Mouse (Mus musculus) gastrocnemius, postnatal 14 days (tissue): ENCODE results near the gene Gm20388. TPM values are rescaled to one million over a fixed set of nuclear protein-coding genes. Genes with fewer than 3 reads are reported as not detected.
"Not testable (repeated sequence)": the region's sequence is repeated elsewhere in the genome, so short reads cannot be mapped to it uniquely, and the experiment has no call there.

Experiments used
- DNase-seq: peaks from one replicate; pipeline ENCODE4 v3.0.0; 2021; ENCODE audit warnings: mixed read lengths
- intact Hi-C: fragments of 180-260 bp; cut with DNase I; formaldehyde crosslinking; loops from one replicate; pipeline ENCODE4 v1.15.1; 2025; ENCODE audit warnings: low total_unique reads
- total RNA-seq, 2 experiments: library from RNA; stranded (reverse); gene quantifications; 2 replicates each; pipeline ENCODE4 v1.2.3; 2021

Gene Gm20388
- total RNA-seq, 2 experiments from 2014 or later, result 5.6 to 6.0 TPM

DNA sequence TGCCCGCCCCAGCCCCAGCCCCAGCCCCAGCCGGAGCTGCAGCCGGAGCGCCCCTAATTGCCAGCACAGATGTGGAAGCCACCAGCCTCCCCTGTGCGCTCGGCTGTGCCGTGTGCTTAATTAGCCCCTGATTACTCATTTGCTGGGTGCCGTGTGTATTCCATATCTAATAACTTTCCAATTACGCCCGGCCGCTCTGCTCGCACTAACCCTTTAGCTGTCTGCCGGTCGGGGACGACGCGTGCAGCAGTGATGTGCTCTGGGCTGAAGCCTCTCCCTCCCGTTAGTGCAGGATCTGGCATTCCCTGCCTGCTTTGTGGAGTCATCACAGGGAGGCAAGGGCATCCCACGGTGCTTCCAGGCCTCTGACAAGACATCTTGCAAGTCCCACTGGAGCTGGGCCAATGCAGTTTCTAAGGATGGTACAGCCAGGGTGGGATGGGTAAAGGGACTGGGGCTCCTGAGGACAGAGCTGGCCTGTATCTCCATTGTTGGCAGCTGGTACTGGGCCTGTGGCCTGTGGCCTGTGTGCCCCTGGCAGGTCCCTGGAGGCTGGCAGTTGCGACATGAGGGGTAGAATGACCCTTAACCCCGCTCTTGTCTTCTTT lies 437.2 kb downstream of the Gm20388 start:
- intact Hi-C loops, result no loop called here
- DNase-seq, result no peak

DNA sequence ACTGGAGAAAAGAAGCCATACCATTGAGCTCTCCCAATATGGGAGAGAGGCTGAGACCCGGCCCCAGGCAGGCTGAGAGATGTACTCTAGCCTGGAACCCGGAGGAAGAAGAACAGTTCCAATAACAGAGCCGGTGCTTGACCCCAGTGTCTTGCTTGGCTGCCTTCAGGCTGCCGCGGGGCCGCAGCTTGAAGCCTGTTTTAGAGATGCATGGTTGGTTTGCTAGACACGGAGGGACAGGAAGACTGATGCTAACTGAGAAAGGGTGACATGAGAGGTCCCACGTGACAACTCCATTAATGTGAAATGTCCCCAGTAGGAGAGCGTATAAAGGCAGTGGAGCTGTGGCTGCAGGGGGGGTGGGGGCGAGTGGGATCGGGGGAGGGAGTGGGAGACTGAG lies 438.3 kb downstream of the Gm20388 start:
- DNase-seq, result no peak
- intact Hi-C loops, result no loop called here

DNA sequence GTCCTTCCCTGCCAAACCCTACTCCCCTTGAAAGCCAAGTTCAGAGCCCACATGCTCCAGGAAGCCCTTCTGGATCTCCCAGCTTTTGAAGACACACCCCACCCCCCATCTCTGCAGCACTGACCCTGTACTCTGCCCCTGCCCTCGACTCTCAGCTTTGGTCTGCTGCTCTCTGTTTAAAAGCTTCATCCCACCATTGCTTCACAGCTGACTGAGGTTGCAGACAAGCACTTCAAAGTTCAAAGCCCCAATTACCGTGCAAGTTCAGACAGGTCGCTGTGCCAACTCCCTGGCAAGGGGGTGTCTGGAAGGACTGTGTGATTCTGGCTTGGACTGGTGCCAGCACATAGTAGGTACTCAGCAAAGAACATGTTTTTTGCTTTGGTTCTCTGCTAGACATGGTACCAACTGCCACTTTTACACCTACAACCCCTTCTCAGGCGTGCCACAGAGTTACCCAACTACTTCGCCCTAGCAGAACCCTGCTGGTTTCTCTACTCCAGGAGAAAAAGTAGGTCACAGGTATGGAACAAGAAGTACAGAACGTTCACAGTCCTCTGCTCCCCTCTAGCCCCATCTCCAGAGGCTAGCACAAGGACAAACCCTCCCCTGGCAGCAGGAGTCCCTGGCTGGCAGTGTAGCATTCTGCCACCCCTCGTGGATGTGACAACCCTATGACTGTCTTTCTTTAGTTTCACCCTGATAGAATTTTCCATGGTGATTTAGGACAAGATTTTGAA lies 440.9 kb downstream of the Gm20388 start:
- DNase-seq, result no peak
- intact Hi-C loops, result no loop called here

DNA sequence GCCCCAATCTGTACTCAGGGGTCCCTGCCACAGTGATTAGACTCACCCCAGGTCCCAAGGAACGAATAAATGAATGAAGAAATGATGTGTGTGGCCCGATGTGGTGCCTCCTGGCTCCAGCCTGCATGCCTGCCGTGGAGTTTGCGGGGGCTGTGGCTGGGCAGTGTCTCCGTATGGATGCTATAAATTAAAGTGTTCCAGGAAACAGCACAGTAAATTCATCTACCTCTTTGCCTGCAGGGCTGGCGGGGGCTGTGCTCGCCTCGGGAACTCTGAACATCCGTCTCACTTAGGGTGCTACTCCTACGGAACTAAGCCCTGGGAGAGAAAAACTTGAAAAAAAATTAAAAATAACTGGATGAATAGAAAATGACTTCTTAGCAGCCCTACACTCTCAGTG lies 441.5 kb downstream of the Gm20388 start:
- no peak for DNase-seq
- intact Hi-C loops, result no loop called here

DNA sequence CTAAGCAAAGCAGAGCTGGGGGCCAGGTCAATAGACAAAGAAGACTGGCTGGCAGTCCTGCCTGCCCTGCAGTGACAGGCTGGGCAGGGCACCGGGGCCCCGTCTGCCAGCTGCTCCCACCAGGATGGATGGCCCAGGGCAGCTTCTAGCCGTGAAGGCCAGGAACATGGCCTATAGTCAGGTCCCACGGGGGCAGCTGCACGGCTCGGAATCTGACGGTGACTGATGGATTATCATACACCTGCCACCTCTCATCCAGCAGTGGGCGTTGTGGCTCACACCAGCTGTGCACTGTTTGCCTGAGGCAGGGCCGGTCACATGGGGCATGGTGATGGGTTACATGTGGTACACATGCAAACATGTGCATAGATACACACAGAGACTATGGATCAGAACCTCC lies 445.4 kb downstream of the Gm20388 start:
- intact Hi-C loops, result no loop called here

DNA sequence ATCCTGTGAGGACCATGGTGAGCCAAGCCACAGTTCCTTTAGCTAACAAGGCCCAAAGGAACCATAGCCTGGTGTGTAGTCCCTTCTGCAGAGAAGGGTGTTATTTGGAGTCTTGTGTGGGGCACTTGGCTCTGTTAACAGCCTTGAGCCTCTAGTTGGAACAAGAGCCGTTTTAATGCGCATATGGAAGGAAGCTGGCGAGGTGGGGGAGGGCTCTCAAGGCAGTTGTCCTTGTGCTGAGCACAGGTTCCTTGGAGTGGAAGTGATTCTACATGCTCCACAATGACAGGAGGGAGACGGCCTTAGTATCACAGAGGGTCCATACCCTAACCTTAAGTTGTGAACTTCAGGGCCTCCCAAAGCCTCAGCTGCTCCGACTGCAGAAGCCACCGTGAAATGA lies 446.9 kb downstream of the Gm20388 start:
- no peak for DNase-seq
- intact Hi-C loops, result no loop called here

More for the DNA sequence above, 445.4 kb downstream of the Gm20388 start:
- no peak for DNase-seq

DNA sequence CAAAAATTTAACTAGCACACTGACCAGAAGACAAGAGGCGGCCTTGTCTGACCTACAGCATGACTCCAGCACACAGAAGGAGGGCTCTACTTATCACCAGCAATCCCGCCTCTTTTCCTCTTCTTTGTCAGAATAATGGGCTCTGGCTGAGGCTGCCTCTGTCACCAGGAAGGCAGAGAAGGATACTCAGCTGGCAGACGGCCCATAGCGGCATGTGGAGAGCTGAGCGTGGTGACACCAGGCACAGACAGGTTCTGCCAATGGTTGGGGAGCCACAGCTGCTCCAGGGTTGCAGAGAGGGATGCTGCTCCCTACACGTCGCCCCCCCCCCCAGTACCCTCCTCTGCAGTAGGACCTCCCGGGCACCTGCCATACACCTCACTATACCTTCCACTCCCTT lies 450.7 kb downstream of the Gm20388 start:
- intact Hi-C loops, result no loop called here

DNA sequence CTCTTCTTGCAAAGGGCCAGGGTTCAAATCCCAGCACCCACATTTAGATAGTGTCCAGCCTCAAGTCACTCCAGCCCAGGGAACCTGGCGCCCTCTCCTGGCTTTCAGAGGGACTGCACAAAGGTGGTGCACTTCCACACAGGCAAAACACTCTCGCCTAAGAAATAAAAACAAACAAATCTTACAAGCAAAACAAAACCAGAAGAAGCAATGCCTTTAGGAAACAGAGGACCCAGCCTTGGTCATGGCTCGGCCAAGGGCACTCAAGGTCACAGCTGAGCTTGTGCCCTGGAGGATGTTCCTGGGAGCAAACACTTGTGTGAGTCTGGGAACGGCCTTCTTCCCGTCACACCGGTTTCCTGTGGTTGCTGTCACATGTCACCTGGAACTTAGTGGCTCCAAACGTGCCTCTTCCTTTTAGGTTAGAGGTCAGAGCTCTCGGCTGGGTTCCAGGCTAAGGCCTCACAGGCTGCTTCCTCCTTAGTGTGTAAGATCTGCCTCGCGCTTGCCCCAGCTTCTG lies 453.0 kb downstream of the Gm20388 start:
- intact Hi-C loops, result no loop called here
- DNase-seq, result no peak

More for the DNA sequence above, 450.7 kb downstream of the Gm20388 start:
- DNase-seq, result peak; percentile 54

DNA sequence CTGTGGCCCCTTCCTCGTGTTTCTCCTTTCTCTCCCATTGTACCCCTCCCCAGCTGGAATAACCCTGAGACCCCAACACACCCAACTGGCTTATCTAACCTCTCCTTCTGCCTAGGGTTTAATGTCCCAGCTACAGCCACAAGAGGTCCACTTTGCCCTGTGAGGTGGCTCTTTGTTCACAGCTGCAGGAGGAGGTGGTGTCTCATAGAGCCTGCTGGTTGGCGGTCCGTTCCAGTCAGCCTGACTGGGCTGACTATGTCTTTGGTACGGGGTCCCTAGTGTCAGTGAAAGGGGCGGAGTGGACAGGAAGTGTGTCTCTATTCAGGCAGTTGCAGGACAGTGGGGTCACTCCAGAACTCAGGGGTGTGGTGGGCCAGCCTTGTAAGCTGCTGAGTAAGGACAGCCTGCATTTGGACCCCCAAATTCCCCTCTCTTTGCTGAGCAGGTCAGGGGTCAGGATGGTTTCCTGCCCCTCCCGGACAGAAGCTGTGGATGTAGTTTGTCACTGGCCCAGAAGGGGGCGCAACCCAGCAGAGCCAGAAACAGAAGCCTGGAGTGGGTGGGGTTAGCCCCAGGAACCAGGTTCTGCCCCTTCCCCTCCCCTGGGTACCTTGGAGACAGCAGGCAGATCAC lies 453.6 kb downstream of the Gm20388 start:
- peak; percentile 53 for DNase-seq
- intact Hi-C loops, result no loop called here

DNA sequence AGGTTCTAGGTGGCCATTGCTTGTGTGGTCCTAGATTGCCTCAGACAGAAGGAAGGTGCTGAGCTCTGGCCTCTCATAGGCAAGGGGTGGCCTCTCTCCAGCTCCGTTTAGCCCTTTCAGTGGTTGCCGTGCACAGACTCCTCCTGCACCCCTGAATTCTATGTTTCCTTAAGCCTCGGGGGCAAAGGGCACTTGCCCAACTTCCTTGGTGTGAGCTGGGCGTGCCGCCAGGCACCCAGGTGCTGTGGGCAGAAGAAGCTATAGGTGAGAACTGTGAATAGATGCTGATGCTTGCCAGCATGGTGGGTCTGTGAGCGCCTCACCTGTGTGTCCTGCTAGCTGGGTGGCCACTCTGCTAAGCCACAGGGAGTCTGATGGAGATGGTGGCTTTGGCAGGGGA lies 456.2 kb downstream of the Gm20388 start:
- no peak for DNase-seq
- intact Hi-C loops, result loop anchor here (5.0 kb wide), 1 partner anchor 40 kb away; no protein-coding TSS in a partner anchor

DNA sequence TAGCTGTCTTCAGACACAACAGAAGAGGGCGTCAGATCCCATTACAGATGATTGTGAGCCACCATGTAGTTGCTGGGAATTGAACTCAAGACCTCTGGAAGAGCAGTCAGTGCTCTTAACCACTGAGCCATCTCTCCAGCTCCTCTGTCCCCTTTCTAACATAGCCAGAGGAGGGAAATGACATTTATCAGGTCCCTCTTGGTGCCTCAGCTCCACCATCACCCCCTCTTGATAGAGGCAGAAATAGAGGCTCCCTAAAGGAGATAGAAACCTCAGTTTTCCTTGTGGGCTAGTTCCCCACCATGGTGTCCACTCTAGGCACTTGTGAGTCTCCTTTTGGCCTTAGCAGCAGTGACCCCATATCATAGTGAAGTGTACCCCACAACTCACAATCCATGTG lies 457.6 kb downstream of the Gm20388 start:
- intact Hi-C loops, result loop anchor here (5.0 kb wide), 1 partner anchor 41 kb away; no protein-coding TSS in a partner anchor
- not testable (repeated sequence) for DNase-seq

DNA sequence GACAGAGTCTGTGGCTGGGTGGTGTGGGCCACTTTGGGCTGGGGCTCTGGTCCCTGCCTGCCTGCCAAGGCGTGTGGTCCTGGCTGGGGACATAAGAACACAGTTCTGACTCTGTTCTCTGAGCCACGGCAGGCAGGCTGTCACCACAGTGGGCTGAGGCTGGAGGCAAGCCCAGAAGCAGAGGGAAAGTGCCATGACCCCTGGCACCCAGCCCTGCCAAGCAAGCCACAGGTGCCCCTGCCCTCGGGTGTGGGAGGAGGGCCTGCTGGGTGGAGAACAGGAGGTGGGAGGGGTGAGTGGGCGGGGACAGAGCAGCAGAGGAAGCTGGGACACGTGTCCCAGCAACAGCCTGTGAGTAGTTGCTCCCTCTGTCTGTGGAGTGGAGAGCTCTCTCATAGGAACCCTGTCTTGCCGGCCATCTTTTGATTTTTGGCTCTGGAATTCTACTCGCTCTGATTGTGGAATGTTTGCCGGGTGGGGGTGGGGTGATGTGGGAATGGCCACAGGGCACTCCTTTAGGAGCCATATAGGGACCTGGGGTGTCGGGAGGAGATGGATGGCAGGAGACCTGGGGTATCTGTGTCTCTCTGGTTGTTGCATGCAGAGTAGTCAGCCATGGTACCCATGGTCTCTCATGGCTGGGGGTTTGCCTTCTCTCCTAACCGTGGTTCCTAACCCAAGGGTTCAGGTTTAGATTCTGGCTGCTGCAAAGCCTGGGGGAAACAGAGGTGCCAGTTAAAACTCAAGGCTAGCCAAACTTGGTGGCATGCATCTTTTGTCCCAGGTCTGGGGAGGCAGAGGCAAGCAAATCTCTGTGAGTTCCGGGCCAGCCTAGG lies 458.4 kb downstream of the Gm20388 start:
- peak; percentile 90 for DNase-seq
- intact Hi-C loops, result loop anchor here (5.0 kb wide), 1 partner anchor 42 kb away; no protein-coding TSS in a partner anchor

DNA sequence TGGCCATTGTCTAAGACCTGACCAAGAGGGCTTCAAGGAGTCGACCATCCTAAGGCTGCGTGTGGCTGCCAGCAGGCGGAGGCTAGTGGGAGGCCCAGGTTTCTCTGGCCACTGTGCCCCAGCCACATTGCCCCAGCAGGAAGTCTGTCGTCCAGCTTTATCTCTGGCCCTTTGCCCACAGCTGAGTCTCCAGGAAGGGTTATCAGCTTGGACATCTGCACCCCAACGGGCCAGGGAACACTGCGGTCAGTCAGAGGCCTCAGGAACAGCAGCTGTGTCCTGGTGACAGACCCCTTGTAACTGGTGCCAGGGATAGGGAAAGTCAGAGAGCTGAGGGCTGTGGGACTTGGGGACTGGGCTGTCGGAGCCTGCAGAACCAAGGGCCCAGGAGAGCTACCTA lies 459.3 kb downstream of the Gm20388 start:
- intact Hi-C loops, result loop anchor here (5.0 kb wide), 1 partner anchor 43 kb away; no protein-coding TSS in a partner anchor
- DNase-seq, result peak; percentile 56

DNA sequence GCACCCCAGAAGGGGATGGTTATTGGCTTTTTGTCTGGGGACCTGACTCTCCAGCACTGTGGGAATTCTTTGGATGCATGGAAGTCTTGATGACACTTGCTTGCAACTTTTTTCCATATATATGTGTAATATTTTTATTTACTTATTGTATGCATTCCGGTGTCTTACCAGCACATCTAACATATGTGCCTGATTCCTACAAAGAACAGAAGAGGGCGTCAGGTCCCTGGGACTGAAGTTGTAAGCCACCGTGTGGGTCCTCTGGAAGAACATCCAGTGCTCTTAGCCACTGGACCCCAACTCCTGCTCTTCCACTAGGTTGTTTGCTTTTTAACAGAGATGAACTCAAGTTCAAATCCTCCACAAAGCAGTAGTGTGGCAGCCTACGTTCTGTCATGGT lies 459.8 kb downstream of the Gm20388 start:
- intact Hi-C loops, result no loop called here
- DNase-seq, result no peak

DNA sequence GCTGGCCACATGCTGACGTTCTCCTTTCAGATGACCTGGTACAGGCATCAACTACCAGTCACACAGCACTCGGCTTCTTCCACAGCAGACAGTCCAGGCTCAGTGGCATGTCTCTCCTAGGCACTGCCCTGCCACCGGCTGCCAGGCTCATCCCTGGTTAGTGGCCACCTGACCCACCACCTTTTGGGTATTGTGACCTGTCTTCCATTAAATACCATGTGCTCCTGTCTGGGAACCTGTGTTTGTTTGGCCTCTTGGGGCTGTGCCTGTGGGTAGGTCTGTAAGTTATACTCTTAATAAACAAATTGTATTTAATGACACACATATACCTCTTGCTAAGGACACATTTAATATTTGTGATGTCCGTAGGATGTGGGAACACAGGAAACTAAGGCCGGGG lies 460.5 kb downstream of the Gm20388 start:
- intact Hi-C loops, result no loop called here
- DNase-seq, result no peak

DNA sequence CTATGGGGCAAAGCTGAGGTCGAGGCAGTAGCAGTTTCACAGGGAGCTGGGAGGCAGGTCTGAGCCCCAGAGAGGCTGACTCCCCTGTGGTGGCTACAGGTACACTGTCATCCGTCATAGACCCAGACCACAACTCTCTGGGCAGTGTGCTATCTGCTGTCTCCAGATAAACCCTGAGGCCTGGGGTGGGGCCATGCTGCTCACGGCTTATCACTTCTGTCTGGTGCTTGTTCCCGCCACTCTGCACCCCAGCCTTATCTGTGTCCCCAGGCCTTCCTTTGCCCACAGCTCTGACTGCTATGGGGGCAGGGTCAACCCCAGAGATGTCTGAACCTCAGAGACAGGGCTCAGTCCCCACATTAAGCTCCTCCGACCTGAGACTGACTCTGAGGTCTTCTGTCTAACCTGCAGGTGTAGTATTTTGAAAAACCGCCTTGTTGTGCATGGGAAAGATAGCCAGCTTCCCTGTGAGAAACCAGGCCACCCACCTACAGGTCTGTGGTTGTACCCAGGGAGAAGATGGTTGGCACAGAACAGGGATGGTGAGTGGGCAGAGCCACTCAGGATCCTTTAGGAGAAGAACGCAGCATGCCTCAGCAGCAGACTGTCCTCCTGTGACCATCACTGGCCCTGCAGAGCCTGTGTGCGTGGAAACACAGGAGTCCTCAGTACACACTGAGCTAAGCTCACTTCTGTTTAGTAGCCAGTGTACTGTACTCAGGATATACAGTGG lies 461.2 kb downstream of the Gm20388 start:
- intact Hi-C loops, result no loop called here
- no peak for DNase-seq

DNA sequence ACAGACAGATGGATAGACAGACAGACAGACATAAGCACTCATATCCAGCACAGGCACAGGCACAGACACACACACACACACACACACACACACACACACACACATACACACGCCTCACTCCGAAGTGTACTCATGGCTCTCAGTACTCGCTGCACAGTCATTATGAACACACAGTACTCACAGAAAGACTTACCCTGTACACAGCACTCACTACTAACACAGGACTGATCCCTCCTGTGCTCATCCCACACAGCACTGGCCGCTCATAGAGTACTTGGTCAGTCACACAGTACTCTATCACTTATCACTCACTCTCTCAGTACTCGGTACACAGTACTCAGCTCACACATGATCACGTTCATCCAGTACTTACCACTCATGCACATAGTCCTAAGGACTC lies 462.0 kb downstream of the Gm20388 start:
- DNase-seq, result no peak
- intact Hi-C loops, result no loop called here

DNA sequence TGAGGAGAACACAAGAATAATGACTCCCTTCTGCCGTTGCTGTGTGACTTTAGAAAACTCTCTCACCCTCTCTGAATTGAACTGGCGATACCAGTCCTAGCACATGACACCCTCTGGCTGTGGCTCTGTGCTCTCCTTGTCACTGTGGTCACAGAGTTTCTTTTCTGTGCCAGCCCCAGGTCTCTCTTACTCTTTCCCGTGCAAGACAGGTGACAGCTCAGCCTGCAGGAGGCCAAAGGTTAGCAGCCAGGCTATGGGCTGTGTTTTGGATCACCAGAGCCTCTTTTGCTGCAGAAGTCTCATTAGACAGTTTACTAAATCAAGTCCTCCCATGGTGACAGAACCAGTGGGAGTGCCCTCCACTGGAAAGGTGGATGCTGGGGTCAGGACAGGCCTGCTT lies 463.0 kb downstream of the Gm20388 start:
- intact Hi-C loops, result no loop called here
- no peak for DNase-seq

DNA sequence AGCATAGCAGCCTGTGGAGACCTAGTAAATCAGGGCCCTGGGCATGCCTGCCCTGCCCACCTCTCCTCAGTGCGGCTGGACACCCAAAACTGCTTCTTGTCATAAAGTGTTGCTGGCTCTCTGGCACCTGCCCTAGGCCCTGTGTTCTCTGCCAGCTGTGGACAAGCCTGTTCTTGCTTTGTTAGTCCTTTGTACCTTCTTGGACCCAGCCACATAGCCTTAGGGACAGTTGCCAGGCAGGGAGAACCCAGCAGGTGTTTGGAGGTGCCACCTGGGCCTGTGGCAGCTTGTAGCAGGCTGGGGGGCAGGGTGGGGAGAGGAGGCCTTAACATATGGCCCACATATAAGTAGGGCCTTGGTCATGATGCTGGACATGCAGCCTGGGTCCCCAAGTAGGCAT lies 463.4 kb downstream of the Gm20388 start:
- intact Hi-C loops, result no loop called here

More for the DNA sequence above, 463.4 kb downstream of the Gm20388 start:
- DNase-seq, result no peak
